Mouse (Mus musculus) embryonic facial prominence, embryonic 12.5 days (tissue): ENCODE data around the gene Tanc1. TPM values are rescaled to one million over a fixed set of nuclear protein-coding genes. Genes with fewer than 3 reads are reported as not detected.
A peak's percentile ranks its signal among the peaks of the same experiment; 100 is the strongest.
"Not testable (repeated sequence)": the region's sequence is repeated elsewhere in the genome, so short reads cannot be mapped to it uniquely, and the experiment has no call there.

Experiments
- ATAC-seq: fragments of 200-750 bp; cut with Nextera tagmentation; 2 replicates; pipeline ENCODE4 v1.8.0; 2017; ENCODE audit not compliant: insufficient number of reproducible peaks, insufficient read depth, low FRiP score, low TSS enrichment
- H3K27ac ChIP-seq: fragments of 300-500 bp; sonication (generic); 2 replicates; pipeline ENCODE4 v1.5.1; 2016; ENCODE audit warnings: mild to moderate bottlenecking
- H3K27me3 ChIP-seq: fragments of 300-500 bp; sonication (generic); 2 replicates; pipeline ENCODE4 v1.6.1; 2016; ENCODE audit warnings: mild to moderate bottlenecking, moderate library complexity
- H3K36me3 ChIP-seq: fragments of 300-500 bp; sonication (generic); 2 replicates; pipeline ENCODE4 v1.6.1; 2016; ENCODE audit warnings: mild to moderate bottlenecking
- H3K4me1 ChIP-seq: fragments of 300-500 bp; sonication (generic); 2 replicates; pipeline ENCODE4 v1.6.1; 2016
- H3K4me2 ChIP-seq: fragments of 300-500 bp; sonication (generic); replicated peaks from 2 replicates; pipeline ENCODE4 v1.6.1; 2016; ENCODE audit warnings: mild to moderate bottlenecking, moderate library complexity
- H3K4me3 ChIP-seq: fragments of 300-500 bp; sonication (generic); 2 replicates; pipeline ENCODE4 v1.5.1; 2016; ENCODE audit warnings: mild to moderate bottlenecking
- H3K9ac ChIP-seq: fragments of 300-500 bp; sonication (generic); 2 replicates; pipeline ENCODE4 v1.6.1; 2016; ENCODE audit warnings: mild to moderate bottlenecking, moderate library complexity
- H3K9me3 ChIP-seq: fragments of 300-500 bp; sonication (generic); 2 replicates; pipeline ENCODE4 v1.6.1; 2016; ENCODE audit warnings: mild to moderate bottlenecking, moderate library complexity
- WGBS: fragments of 180-500 bp; shearing (Covaris S2); methylation state at CpG from one replicate; pipeline ENCODE4 v1.1.7; 2016; 5-methylcytosine and 5-hydroxymethylcytosine counted together
- polyA plus RNA-seq: library from polyadenylated mRNA; unstranded; fragments of >200 nt; fragmentation: Nextera tagmentation; extraction: Ambion mirVana; gene quantifications from 2 replicates; pipeline ENCODE4 v1.2.1, GENCODE M21; 2016

Gene Tanc1
- polyA plus RNA-seq, 1 experiment from 2014 or later = 37.5 TPM

DNA sequence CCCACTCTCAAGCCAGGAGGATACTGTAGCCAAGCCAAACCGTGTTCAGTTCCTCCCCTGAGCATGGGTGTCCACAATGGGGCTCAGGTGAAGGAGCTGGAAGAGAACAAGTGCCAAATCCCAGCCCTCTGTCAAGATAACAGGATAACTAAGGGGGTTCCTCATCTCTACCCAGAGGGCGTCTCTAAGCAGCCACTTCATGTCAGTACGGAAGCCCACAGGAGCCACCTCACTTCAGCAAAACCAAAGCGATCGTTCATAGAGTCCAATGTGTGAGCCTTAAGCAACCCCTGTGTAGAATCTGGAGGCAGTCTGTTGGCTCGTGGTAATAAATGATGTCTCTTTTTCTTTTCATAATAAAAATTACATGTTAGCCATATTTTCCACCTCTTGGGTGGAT is 232.0 kb downstream of the Tanc1 start:
- peaks cover 11% of the 10 kb centered on the region for H3K4me1 ChIP-seq
- H3K4me3 ChIP-seq = no peak overlapping the region
- no peak overlapping the region for H3K9ac ChIP-seq
- 90% methylated on average over 6 of the region's 6 CpGs for WGBS
- H3K9me3 ChIP-seq = no peaks in the 10 kb centered on the region
- no peak overlapping the region for H3K27ac ChIP-seq
- no peak overlapping the region for H3K4me2 ChIP-seq
- H3K27me3 ChIP-seq = no peaks in the 10 kb centered on the region
- H3K36me3 ChIP-seq = peaks cover 31% of the 10 kb centered on the region
- ATAC-seq = no peak

DNA sequence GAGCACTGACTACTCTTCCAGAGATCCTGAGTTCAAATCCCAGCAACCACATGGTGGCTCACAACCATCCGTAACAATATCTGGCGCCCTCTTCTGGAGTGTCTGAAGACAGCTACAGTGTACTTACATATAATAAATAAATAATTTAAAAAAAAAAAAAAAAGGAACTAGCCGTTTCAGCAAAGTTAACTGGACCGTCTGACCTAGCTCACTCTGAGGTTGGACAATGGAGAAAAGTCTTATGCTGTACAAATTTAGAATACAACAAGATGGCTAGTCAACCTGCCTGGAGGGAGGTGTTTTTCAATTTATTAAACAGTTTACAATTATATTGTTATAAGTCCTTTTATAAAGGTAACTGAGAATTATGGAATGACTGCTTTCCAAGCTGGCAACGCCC is 240.0 kb downstream of the Tanc1 start:
- H3K4me1 ChIP-seq, H3K4me2 ChIP-seq, H3K9ac ChIP-seq, H3K4me3 ChIP-seq, ATAC-seq, H3K9me3 ChIP-seq, H3K27me3 ChIP-seq, H3K27ac ChIP-seq: not testable (repeated sequence)
- peaks cover 19% of the 10 kb centered on the region for H3K36me3 ChIP-seq
- WGBS = 81% methylated on average over 5 of the region's 5 CpGs

DNA sequence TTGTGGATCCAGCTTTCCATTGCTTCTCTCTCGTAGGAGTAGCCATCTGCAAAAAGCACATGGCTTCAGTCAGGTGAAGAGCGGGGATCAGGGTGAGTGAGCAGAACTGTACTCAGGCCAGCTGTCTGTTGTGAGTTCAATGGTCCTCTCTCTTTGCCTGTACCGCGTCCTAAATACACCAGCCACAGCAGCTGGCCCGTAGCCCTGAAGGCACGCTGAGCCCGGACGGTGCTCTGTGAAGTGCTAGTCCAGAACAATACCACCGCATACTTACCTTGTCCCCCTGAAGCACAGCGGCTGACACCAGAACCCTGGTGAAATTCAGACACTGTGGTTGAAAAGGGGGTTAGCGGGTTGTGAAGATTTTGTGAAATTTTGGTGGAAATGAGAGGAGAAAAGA is 241.1 kb downstream of the Tanc1 start:
- 82% methylated on average over 11 of the region's 11 CpGs for WGBS
- ATAC-seq = no peak
- H3K4me1 ChIP-seq = no peaks in the 10 kb centered on the region

DNA sequence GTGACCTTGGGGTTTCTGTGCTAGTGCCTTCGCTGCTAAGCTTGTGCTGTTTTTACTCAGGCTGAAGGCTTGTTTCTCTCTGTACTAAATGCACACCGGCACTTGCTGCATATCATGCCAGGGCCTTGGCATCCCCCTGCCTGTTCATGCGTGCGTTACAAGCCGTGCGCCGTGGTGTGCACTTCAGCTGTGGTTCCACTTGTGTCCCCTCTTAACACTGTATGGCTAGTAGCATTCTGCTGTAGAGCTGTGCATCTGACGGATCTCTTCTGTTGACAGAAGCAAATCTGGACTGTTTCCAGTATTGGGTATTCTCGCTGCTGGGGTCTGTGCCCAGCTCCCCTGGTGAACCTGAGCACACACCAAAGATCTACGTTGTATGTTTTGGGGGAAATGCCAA is 241.7 kb downstream of the Tanc1 start:
- Histone ChIP-seq H3K4me3 (no peak overlapping the region), H3K9ac (no peak overlapping the region), H3K4me2 (no peak overlapping the region), H3K27ac (no peak overlapping the region), H3K36me3 (peaks cover 30% of the 10 kb centered on the region), H3K9me3 (no peaks in the 10 kb centered on the region), H3K4me1 (no peaks in the 10 kb centered on the region), H3K27me3 (no peaks in the 10 kb centered on the region)
- ATAC-seq = no peak
- 95% methylated on average over 10 of the region's 10 CpGs for WGBS

More for the DNA sequence above, 241.1 kb downstream of the Tanc1 start:
- Histone ChIP-seq H3K27me3 (no peaks in the 10 kb centered on the region), H3K9me3 (no peaks in the 10 kb centered on the region), H3K36me3 (peaks cover 24% of the 10 kb centered on the region), H3K4me3 (no peak overlapping the region), H3K27ac (no peak overlapping the region), H3K4me2 (no peak overlapping the region), H3K9ac (no peak overlapping the region)

DNA sequence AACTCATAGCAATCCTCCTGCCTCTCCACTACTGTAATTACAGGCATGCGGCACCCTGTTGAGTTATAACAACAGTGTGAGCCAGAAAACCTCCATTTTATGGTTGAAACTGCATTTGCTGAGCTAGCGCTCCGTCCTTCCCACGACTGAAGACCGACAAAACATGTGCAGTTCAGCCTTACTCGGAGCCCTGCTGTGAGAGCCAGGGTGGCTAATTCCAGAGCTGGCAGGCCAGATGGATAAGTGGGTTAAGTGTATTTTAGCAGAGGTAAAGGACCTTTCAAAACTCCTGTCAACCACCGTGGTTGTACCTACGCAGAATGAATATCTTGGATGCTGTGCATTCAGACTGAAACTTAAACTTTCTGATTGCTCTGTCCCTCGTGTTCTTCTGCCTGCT is 242.5 kb downstream of the Tanc1 start:
- no peak for ATAC-seq
- Histone ChIP-seq H3K9me3 (no peaks in the 10 kb centered on the region), H3K27ac (no peak overlapping the region), H3K4me3 (no peak overlapping the region), H3K9ac (no peak overlapping the region), H3K27me3 (no peaks in the 10 kb centered on the region), H3K4me1 (no peaks in the 10 kb centered on the region), H3K36me3 (peaks cover 34% of the 10 kb centered on the region), H3K4me2 (no peak overlapping the region)
- 81% methylated on average over 9 of the region's 9 CpGs for WGBS

DNA sequence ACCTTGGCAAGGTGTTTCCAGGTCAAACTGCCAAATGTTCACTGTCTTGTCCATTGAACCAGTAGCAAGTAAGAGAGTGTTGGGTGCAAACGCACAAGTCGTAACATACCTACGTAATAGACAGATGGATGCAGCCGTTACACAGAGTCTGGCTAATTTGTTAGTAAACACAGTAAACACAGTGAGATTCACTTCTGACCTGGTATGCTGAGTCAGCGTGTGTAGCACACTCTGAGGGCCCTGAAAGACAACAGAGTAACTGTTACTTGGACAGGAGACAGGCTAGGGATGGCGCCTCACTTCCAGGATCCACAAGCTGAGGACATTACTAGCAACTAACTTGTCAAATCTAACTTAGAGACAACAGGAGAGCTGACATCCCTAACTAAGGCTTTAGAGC is 250.8 kb downstream of the Tanc1 start:
- Histone ChIP-seq H3K4me3 (no peak overlapping the region), H3K9me3 (no peaks in the 10 kb centered on the region), H3K27me3 (no peaks in the 10 kb centered on the region), H3K36me3 (peaks cover 22% of the 10 kb centered on the region; the same call in 1 of the 2 replicates), H3K4me2 (no peak overlapping the region), H3K9ac (no peak overlapping the region), H3K4me1 (no peaks in the 10 kb centered on the region), H3K27ac (no peak overlapping the region)
- no peak for ATAC-seq
- WGBS = 88% methylated on average over 6 of the region's 6 CpGs

DNA sequence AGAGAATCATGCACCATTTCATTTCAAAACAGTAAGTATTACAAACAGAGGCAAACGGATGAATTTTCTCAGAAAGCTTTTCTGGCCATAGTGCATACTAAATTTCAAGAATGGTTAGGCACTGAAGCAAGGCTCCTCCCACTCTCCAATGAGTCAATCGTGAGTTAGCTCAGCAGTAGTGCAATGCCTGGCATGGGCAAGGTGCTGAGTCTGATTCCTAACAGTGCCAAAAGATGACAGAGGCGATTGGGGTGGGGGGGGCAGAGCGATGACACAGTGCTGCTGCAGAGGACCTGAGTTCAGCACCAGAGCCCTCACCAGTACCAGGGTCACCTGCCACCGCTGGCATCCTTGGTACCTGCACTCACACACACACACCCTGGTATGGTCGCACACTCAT is 258.7 kb downstream of the Tanc1 start:
- peaks cover 12% of the 10 kb centered on the region for H3K36me3 ChIP-seq
- no peak overlapping the region for H3K4me3 ChIP-seq
- H3K4me1 ChIP-seq = no peaks in the 10 kb centered on the region
- no peak for ATAC-seq
- H3K27me3 ChIP-seq = no peaks in the 10 kb centered on the region
- no peak overlapping the region for H3K4me2 ChIP-seq
- no peaks in the 10 kb centered on the region for H3K9me3 ChIP-seq
- 94% methylated on average over 6 of the region's 6 CpGs for WGBS
- H3K9ac ChIP-seq = no peak overlapping the region
- no peak overlapping the region for H3K27ac ChIP-seq

DNA sequence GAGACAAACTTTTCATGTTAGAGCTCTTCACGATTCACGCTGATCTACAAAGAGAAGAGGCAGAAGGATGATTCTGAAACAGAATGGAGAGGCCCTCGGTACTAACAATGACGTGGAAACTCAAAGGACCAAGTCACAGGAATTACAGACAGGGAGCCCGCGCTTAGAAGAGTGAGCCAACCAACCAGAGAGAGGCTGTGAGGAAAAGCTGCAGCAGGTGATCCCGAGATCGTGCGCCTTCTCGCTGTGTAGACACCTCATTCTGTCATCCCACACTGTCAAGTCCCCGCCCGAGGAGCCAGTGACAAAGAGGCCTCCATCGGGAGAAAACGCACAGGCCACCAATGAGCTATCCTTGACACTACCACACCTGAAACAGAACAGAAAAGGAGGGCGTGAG is 264.6 kb downstream of the Tanc1 start:
- Histone ChIP-seq H3K9ac (no peak overlapping the region), H3K4me3 (no peak overlapping the region), H3K36me3 (peaks cover 14% of the 10 kb centered on the region), H3K27me3 (no peaks in the 10 kb centered on the region), H3K4me2 (no peak overlapping the region), H3K9me3 (no peaks in the 10 kb centered on the region), H3K27ac (no peak overlapping the region), H3K4me1 (no peaks in the 10 kb centered on the region)
- 93% methylated on average over 15 of the region's 15 CpGs for WGBS
- no peak for ATAC-seq

DNA sequence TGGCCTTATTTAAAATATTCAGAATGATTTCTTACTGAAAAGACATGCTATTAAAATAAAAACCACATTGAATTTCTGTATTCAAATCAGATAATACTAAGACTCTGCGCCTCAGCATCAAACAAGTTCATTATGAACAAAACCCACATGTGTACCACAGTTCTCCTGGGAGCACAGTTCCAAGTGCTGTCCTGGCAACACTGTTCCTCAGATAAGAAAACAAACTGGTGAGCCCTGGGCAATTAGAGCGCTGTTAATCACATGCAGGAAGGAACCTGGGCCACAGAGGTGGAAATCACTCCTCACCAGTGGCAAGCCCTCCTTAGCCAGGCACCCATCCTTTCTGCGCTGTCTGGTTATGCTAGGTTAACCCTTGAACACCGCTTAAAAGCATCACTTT is 265.5 kb downstream of the Tanc1 start:
- peaks cover 7% of the 10 kb centered on the region; the same call in 1 of the 2 replicates for H3K36me3 ChIP-seq
- 81% methylated on average over 4 of the region's 4 CpGs for WGBS
- H3K9ac ChIP-seq = no peak overlapping the region
- H3K9me3 ChIP-seq = no peaks in the 10 kb centered on the region
- no peak for ATAC-seq
- H3K4me1 ChIP-seq = no peaks in the 10 kb centered on the region
- H3K27ac ChIP-seq = no peak overlapping the region
- no peak overlapping the region for H3K4me3 ChIP-seq
- no peaks in the 10 kb centered on the region for H3K27me3 ChIP-seq
- no peak overlapping the region for H3K4me2 ChIP-seq

DNA sequence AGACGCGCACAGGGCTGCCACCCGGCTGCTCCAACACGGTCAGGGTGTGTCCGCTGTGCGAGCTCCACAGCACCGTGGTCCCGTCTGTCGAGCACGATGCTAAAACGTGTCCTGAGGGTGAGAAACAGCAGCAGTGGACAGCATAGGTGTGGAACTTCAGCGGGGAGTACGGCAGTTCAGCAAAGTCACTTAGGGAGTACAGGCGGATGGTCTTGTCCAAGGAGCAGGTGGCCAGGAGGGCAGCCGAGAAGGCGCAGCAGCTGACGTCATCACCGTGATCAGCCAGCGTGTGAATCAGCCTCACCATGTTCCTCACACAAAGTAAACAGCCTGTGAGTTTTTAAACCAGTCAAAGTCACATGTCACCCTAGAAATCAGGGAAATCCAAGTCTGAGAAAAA is 266.4 kb downstream of the Tanc1 start:
- H3K9ac ChIP-seq = no peak overlapping the region
- 72% methylated on average over 19 of the region's 19 CpGs for WGBS
- H3K36me3 ChIP-seq = 0 out of 2 replicates have a peak, but pooled peaks cover 3% of the 10 kb centered on the region
- no peak for ATAC-seq
- H3K4me1 ChIP-seq = no peaks in the 10 kb centered on the region
- no peak overlapping the region for H3K4me3 ChIP-seq
- H3K9me3 ChIP-seq = no peaks in the 10 kb centered on the region
- no peak overlapping the region for H3K27ac ChIP-seq
- no peaks in the 10 kb centered on the region for H3K27me3 ChIP-seq
- no peak overlapping the region for H3K4me2 ChIP-seq

DNA sequence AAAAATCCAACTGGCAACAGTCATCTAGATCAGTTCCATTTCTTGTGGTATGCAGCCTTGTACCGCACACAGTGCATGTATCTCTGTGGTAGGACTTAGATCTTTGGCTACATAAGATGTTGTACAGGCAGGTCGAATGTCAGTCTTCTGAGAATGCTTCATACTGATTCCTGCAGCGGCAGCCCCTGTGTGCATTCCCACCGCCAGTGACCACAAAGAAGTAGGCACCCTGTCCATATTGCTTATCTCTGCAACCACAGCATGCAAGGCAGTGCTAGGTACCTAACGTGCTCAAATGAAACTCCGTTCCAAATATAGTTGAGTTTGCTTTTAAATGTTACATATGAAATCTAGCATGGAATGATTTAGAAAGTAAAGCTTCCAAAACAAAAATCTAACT is 269.6 kb downstream of the Tanc1 start:
- Histone ChIP-seq H3K27me3 (no peaks in the 10 kb centered on the region), H3K4me3 (peak overlapping the region; percentile 78), H3K9me3 (no peaks in the 10 kb centered on the region), H3K36me3 (0 out of 2 replicates have a peak, but pooled peaks cover 3% of the 10 kb centered on the region), H3K27ac (no peak overlapping the region), H3K4me2 (peak overlapping the region; percentile 58), H3K9ac (no peak overlapping the region), H3K4me1 (no peaks in the 10 kb centered on the region)
- ATAC-seq = no peak
- WGBS = 69% methylated on average over 6 of the region's 6 CpGs

DNA sequence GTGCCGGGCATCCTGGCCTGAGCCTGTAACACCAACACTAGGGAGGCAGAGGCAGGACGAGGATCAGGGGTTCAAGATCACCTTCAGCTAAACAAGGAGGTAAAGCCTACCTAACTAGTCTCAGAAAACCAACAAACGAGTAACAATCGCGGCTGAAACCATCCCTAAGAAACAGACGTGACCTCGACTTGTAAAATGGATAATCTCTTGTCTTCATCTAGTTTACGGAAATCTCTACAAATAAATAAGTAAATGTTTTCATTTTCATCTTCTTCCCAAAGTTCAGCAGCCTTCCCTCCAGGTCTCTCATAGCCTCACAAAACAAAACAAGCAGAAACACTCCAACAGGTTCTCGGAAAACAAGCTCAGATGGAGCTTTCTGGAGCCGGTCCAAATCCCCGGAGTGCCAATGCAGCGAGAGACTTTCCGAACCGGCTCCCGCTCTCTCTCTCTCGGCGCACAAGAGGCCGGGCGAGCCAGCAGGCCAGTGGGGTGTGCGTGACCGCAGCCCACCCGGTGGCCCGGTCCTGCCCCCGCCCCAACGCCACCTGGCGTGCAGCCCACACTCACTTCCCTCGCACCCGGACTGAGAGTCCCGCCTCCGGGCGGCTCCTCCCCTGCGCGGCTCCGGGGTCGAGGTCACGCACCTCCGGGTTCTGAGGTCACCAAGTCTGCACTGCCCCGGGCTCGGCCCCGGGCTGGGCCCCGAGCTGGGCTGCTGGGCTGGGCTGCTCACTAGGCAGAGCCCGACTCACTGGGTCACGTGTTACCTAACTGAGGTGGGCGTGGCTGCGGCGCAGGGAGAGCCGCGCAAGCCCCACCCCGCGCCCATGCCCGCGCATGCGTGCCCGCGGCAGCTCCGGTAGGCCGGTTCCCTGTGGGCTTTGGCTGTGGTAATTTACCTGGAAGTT is 270.2 kb downstream of the Tanc1 start, which contains the start of gene Wdsub1:
Gene Wdsub1, minus strand, starts transcription at position 761 of the 911 bp plus-strand sequence.
- Histone ChIP-seq H3K9me3 (no peaks in the 10 kb centered on the region), H3K36me3 (0 out of 2 replicates have a peak, but pooled peaks cover 3% of the 10 kb centered on the region), H3K4me3 (peak within 1 kb of the TSS; percentile 78), H3K27me3 (no peaks in the 10 kb centered on the region), H3K4me1 (no peaks in the 10 kb centered on the region), H3K4me2 (peak within 1 kb of the TSS; percentile 58), H3K9ac (peak within 1 kb of the TSS; percentile 58), H3K27ac (peak within 1 kb of the TSS; percentile 54)
- peak; percentile 94 for ATAC-seq
- WGBS = 6% methylated on average over 56 of the region's 57 CpGs
